Mouse (Mus musculus) naive thymus-derived CD4-positive, alpha-beta T cell, adult 2 months (primary cell): ENCODE measurements around the gene Erbb2.
"Not testable (repeated sequence)": the region's sequence is repeated elsewhere in the genome, so short reads cannot be mapped to it uniquely, and the experiment has no call there.

Experiments
- DNase-seq: peaks from one replicate; pipeline ENCODE4 v3.0.0-alpha.2; 2011; ENCODE audit warnings: low read depth

Gene Erbb2

GRCm38 (mm10) chr11:98412273-98412796 is at the start of gene Erbb2:
Erbb2 (plus strand) TSS chr11:98412470.
- peak; percentile 24 for DNase-seq

- DNase-seq: no peak
Measured at GRCm38 (mm10) chr11:98363817-98364216, 48.5 kb upstream of the Erbb2 start.

GRCm38 (mm10) chr11:98364410-98364809 is 47.9 kb upstream of the Erbb2 start:
- DNase-seq: no peak

GRCm38 (mm10) chr11:98366290-98366689 is 46.0 kb upstream of the Erbb2 start:
- no peak for DNase-seq

- DNase-seq: peak; percentile 57
Measured at GRCm38 (mm10) chr11:98367171-98367862, 45.0 kb upstream of the Erbb2 start.

GRCm38 (mm10) chr11:98367863-98368186 is 44.4 kb upstream of the Erbb2 start:
- DNase-seq: no peak

- DNase-seq: no peak
Measured at GRCm38 (mm10) chr11:98369337-98369736, 42.9 kb upstream of the Erbb2 start.

- no peak for DNase-seq
Measured at GRCm38 (mm10) chr11:98370588-98370987, 41.7 kb upstream of the Erbb2 start.

GRCm38 (mm10) chr11:98371556-98372240 is 40.6 kb upstream of the Erbb2 start:
- no peak for DNase-seq

GRCm38 (mm10) chr11:98372406-98372805 is 39.9 kb upstream of the Erbb2 start:
- peak; percentile 84 for DNase-seq

- DNase-seq: no peak
Measured at GRCm38 (mm10) chr11:98373244-98373643, 39.0 kb upstream of the Erbb2 start.

GRCm38 (mm10) chr11:98374266-98374665 is 38.0 kb upstream of the Erbb2 start:
- DNase-seq: no peak

GRCm38 (mm10) chr11:98376756-98377155 is 35.5 kb upstream of the Erbb2 start:
- no peak for DNase-seq

- DNase-seq: no peak
Measured at GRCm38 (mm10) chr11:98377787-98378186, 34.5 kb upstream of the Erbb2 start.

- no peak for DNase-seq
Measured at GRCm38 (mm10) chr11:98379379-98379778, 32.9 kb upstream of the Erbb2 start.

GRCm38 (mm10) chr11:98380106-98380505 is 32.2 kb upstream of the Erbb2 start:
- DNase-seq: no peak

- DNase-seq: no peak
Measured at GRCm38 (mm10) chr11:98381651-98382050, 30.6 kb upstream of the Erbb2 start.

- DNase-seq: not testable (repeated sequence)
Measured at GRCm38 (mm10) chr11:98382405-98382804, 29.9 kb upstream of the Erbb2 start.

GRCm38 (mm10) chr11:98383261-98384030 is 28.8 kb upstream of the Erbb2 start, which contains the start of gene Tcap:
Tcap (plus strand) TSS chr11:98383811.
- DNase-seq: no peak

GRCm38 (mm10) chr11:98384216-98384615 is 28.1 kb upstream of the Erbb2 start:
- no peak for DNase-seq

- DNase-seq: no peak
Measured at GRCm38 (mm10) chr11:98384721-98385637, 27.3 kb upstream of the Erbb2 start.
